Mouse (Mus musculus): Measurements from ENCODE around the gene Gps2.

GRCm38 (mm10) chr11:69872451-69872850, 41.2 kb upstream of the Gps2 start:
- TF ChIP-seq POLR2A (IDR thresholded peaks at IDR 0.05; ENCODE audit: borderline replicate concordance, extremely low read depth, low read depth, low read length) = no peak
- TF ChIP-seq CTCF (IDR thresholded peaks at IDR 0.05; ENCODE audit: insufficient read depth, low read length) = no peak

All from lung, adult 2 months (tissue).